Mouse (Mus musculus): ENCODE results near the gene Gpat2. TPM values are rescaled to one million over a fixed set of nuclear protein-coding genes. Genes with fewer than 3 reads are reported as not detected.

The Gpat2 gene
- polyA plus RNA-seq, 1 experiment: 0.85 TPM

DNA sequence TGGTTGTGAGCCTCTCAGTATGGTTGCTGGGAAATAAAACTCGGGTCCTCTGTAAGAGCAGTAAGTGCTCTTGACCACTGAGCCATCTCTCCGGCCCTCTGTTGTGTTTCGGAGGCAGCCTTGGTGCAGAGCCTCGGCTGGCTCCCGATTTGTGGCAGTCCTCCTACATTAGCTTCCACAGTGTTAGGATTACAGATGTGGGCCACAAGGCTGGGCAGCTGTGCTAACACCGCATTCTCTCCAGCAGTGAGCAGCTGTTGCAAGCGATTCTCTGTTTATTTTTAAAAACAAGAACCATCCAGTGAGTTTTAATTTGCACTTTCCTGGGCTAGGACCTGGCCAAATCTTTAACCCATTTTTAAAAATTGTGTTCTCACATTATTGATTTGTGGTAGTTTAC lies 41.1 kb upstream of the Gpat2 start:
- Histone ChIP-seq H3K36me3 (ENCODE audit: control insufficient read depth, insufficient read depth, low read length) (no peaks in the 10 kb centered on the region), H3K4me3 (ENCODE audit: control insufficient read depth, insufficient read depth, low read length) (no peak overlapping the region), H3K27me3 (ENCODE audit: control insufficient read depth, insufficient read depth, low read length) (no peaks in the 10 kb centered on the region), H3K4me1 (replicated peaks; ENCODE audit: control insufficient read depth, insufficient read depth, low read length) (no peaks in the 10 kb centered on the region), H3K27ac (ENCODE audit: control insufficient read depth, insufficient read depth, low read length) (no peak overlapping the region)
- no peak for TF ChIP-seq CTCF (IDR thresholded peaks at IDR 0.05; ENCODE audit: borderline replicate concordance, control insufficient read depth, extremely low read depth, insufficient read depth, low read length, poor library complexity)
- TF ChIP-seq POLR2A (IDR thresholded peaks at IDR 0.05; ENCODE audit: control insufficient read depth, extremely low read depth, insufficient read depth, low read length, poor library complexity): no peak
- WGBS: 84% methylated on average over 7 of the region's 7 CpGs
- no peak for DNase-seq

DNA sequence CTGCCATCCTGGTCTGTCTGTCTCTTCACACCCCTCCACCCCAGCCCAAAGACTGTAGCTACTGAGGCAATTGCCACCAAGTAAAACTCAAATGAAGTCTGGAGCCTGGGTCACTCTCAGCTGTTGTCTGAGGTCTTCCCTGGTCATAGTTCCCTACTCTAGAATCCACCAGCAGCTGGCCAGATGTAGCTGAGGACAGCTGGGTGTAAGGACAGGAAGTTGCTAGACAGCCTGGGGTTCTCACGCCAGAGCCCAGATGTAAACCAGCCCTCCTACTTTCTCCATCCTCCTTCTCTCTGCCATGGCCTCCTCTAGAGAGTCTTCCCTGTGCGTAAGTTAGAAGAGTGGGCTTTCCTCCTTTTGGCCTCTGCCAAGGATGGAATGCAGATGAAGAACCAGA lies 37.5 kb upstream of the Gpat2 start:
- TF ChIP-seq CTCF (IDR thresholded peaks at IDR 0.05; ENCODE audit: borderline replicate concordance, control insufficient read depth, extremely low read depth, insufficient read depth, low read length, poor library complexity) (no peak), POLR2A (IDR thresholded peaks at IDR 0.05; ENCODE audit: control insufficient read depth, extremely low read depth, insufficient read depth, low read length, poor library complexity) (no peak)
- 62% methylated on average over 2 of the region's 2 CpGs for WGBS
- Histone ChIP-seq H3K27me3 (ENCODE audit: control insufficient read depth, insufficient read depth, low read length) (no peaks in the 10 kb centered on the region), H3K27ac (ENCODE audit: control insufficient read depth, insufficient read depth, low read length) (no peak overlapping the region), H3K36me3 (ENCODE audit: control insufficient read depth, insufficient read depth, low read length) (no peaks in the 10 kb centered on the region), H3K4me3 (ENCODE audit: control insufficient read depth, insufficient read depth, low read length) (no peak overlapping the region), H3K4me1 (replicated peaks; ENCODE audit: control insufficient read depth, insufficient read depth, low read length) (no peaks in the 10 kb centered on the region)
- no peak for DNase-seq

DNA sequence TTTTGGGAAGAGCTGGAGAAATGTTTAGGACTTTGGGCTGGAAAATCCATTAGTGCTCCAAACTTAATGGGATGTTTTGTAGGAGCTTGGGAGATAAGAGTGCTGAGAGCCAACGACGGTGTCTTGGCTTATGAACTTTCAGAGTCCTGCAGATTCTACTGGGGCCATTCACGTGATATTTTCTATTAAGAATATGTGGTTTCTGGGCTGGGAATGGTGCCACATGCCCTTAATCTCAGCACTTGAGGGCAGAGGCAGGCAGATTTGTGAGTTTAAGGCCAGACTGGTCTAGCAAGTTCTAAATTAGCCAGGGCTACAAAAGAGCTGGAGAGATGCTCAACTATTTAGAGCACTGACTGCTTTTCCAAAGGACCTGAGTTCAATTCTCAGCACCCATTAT lies 34.6 kb upstream of the Gpat2 start:
- H3K27ac ChIP-seq (ENCODE audit: control insufficient read depth, insufficient read depth, low read length): no peak overlapping the region
- DNase-seq: no peak
- TF ChIP-seq POLR2A (IDR thresholded peaks at IDR 0.05; ENCODE audit: control insufficient read depth, extremely low read depth, insufficient read depth, low read length, poor library complexity) (no peak), CTCF (IDR thresholded peaks at IDR 0.05; ENCODE audit: borderline replicate concordance, control insufficient read depth, extremely low read depth, insufficient read depth, low read length, poor library complexity) (no peak)
- 76% methylated on average over 3 of the region's 3 CpGs for WGBS
- H3K27me3 ChIP-seq (ENCODE audit: control insufficient read depth, insufficient read depth, low read length): no peaks in the 10 kb centered on the region
- H3K4me3 ChIP-seq (ENCODE audit: control insufficient read depth, insufficient read depth, low read length): no peak overlapping the region
- no peaks in the 10 kb centered on the region for H3K36me3 ChIP-seq (ENCODE audit: control insufficient read depth, insufficient read depth, low read length)
- H3K4me1 ChIP-seq (replicated peaks; ENCODE audit: control insufficient read depth, insufficient read depth, low read length): no peaks in the 10 kb centered on the region

DNA sequence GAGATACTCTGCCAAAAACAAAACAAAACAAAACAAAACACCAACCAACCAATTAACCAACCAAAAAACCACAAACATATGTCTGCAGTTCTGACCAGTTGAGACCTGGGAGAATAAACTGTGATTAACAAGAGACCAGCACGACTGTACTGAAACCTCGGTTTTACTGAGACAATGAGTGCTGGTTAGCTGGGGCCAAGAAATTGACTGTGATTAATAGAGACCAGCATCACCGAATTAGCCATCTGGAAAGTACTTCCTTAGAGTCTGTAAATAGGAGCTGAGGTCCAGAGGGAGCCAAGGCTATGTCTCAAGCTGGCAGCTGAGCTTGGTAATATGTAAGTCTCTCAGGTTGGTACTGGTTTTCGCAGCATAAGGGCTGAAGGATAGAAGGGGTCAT lies 34.2 kb upstream of the Gpat2 start:
- H3K4me3 ChIP-seq (ENCODE audit: control insufficient read depth, insufficient read depth, low read length): no peak overlapping the region
- no peak for TF ChIP-seq POLR2A (IDR thresholded peaks at IDR 0.05; ENCODE audit: control insufficient read depth, extremely low read depth, insufficient read depth, low read length, poor library complexity)
- no peak overlapping the region for H3K27ac ChIP-seq (ENCODE audit: control insufficient read depth, insufficient read depth, low read length)
- no peak for DNase-seq
- H3K36me3 ChIP-seq (ENCODE audit: control insufficient read depth, insufficient read depth, low read length): no peaks in the 10 kb centered on the region
- no peaks in the 10 kb centered on the region for H3K4me1 ChIP-seq (replicated peaks; ENCODE audit: control insufficient read depth, insufficient read depth, low read length)
- WGBS: 72% methylated on average over 4 of the region's 4 CpGs
- no peaks in the 10 kb centered on the region for H3K27me3 ChIP-seq (ENCODE audit: control insufficient read depth, insufficient read depth, low read length)

DNA sequence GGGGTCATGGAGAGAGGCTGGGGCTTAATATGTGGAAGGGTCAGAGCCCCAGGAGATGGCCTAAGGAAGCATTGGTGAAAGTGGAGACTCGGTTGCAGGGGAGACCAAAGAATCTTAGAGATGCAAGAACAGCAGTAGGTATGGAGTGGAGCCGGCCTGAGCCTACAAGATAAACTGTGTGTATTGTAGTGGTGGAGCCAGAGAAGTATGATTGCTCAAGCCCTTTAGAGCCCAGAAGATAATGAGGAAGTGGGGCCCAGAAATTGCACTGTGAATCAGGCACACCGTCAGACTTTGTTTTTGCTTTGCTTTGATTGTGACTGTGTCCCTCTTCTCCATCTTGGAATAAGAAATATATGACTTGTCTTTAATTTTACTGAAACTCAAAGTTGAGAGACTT lies 33.7 kb upstream of the Gpat2 start:
- H3K27me3 ChIP-seq (ENCODE audit: control insufficient read depth, insufficient read depth, low read length): no peaks in the 10 kb centered on the region
- TF ChIP-seq POLR2A (IDR thresholded peaks at IDR 0.05; ENCODE audit: control insufficient read depth, extremely low read depth, insufficient read depth, low read length, poor library complexity) (no peak), CTCF (IDR thresholded peaks at IDR 0.05; ENCODE audit: borderline replicate concordance, control insufficient read depth, extremely low read depth, insufficient read depth, low read length, poor library complexity) (no peak)
- 48% methylated on average over 3 of the region's 3 CpGs for WGBS

DNA sequence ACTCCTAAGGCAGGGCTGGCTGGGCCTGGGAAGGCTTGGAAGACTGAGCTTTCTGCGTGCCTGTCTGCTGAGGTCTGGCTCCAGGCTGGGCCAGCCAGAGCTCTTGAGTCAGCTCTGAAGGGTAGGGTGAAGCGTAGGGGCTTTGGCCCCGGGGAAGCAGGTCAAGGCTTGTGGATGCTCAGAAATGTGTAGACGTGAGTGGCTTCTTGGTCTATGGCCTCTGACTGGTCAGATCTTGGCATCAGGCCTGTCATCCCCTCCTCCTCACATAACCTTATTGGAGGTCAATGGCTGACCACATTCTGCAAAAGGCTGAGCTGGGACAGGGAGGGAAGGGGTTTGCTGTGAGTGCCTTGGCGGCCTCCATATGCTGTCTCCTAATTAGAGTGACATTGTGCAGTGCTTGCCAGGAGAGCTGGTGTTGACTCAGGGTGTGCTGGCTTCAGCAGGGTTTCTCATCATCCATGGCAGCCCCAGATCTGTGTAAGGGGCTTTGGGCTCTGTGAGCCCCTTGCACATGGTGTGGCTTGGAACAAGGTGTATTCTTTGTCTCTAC lies 30.3 kb upstream of the Gpat2 start:
- Histone ChIP-seq H3K27me3 (ENCODE audit: control insufficient read depth, insufficient read depth, low read length) (no peaks in the 10 kb centered on the region), H3K4me1 (replicated peaks; ENCODE audit: control insufficient read depth, insufficient read depth, low read length) (no peaks in the 10 kb centered on the region), H3K4me3 (ENCODE audit: control insufficient read depth, insufficient read depth, low read length) (no peak overlapping the region), H3K36me3 (ENCODE audit: control insufficient read depth, insufficient read depth, low read length) (no peaks in the 10 kb centered on the region), H3K27ac (ENCODE audit: control insufficient read depth, insufficient read depth, low read length) (no peak overlapping the region)
- 93% methylated on average over 5 of the region's 5 CpGs for WGBS
- DNase-seq: no peak
- no peak for TF ChIP-seq POLR2A (IDR thresholded peaks at IDR 0.05; ENCODE audit: control insufficient read depth, extremely low read depth, insufficient read depth, low read length, poor library complexity)
- TF ChIP-seq CTCF (IDR thresholded peaks at IDR 0.05; ENCODE audit: borderline replicate concordance, control insufficient read depth, extremely low read depth, insufficient read depth, low read length, poor library complexity): no peak

More for the DNA sequence above, 33.7 kb upstream of the Gpat2 start:
- H3K27ac ChIP-seq (ENCODE audit: control insufficient read depth, insufficient read depth, low read length): no peak overlapping the region
- no peaks in the 10 kb centered on the region for H3K4me1 ChIP-seq (replicated peaks; ENCODE audit: control insufficient read depth, insufficient read depth, low read length)
- H3K36me3 ChIP-seq (ENCODE audit: control insufficient read depth, insufficient read depth, low read length): no peaks in the 10 kb centered on the region
- no peak for DNase-seq
- H3K4me3 ChIP-seq (ENCODE audit: control insufficient read depth, insufficient read depth, low read length): no peak overlapping the region

DNA sequence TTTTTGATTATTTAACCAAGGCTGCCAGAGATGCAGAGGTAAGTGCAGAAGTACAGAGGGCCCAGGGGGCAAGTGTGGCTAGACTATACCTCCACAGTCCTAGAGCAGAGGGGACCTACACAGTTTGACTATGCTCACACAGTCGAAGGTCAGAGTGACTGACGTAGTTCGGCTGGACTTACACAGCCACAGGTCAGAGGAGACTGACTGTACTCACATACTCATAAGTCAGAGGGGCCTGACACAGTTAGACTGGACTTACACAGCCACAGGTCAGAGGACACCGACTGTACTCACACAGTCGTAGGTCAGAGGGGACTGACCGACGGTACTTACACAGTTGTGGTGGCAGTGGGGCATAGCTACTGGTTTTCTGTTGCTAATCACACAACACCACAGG lies 26.3 kb upstream of the Gpat2 start:
- TF ChIP-seq CTCF (IDR thresholded peaks at IDR 0.05; ENCODE audit: borderline replicate concordance, control insufficient read depth, extremely low read depth, insufficient read depth, low read length, poor library complexity): no peak
- TF ChIP-seq POLR2A (IDR thresholded peaks at IDR 0.05; ENCODE audit: control insufficient read depth, extremely low read depth, insufficient read depth, low read length, poor library complexity): no peak
- WGBS: 95% methylated on average over 7 of the region's 7 CpGs
- no peak overlapping the region for H3K4me3 ChIP-seq (ENCODE audit: control insufficient read depth, insufficient read depth, low read length)
- H3K4me1 ChIP-seq (replicated peaks; ENCODE audit: control insufficient read depth, insufficient read depth, low read length): no peaks in the 10 kb centered on the region
- no peaks in the 10 kb centered on the region for H3K27me3 ChIP-seq (ENCODE audit: control insufficient read depth, insufficient read depth, low read length)
- H3K36me3 ChIP-seq (ENCODE audit: control insufficient read depth, insufficient read depth, low read length): no peaks in the 10 kb centered on the region
- no peak for DNase-seq
- H3K27ac ChIP-seq (ENCODE audit: control insufficient read depth, insufficient read depth, low read length): no peak overlapping the region

All from thymus, adult 2 months (tissue).